Mouse (Mus musculus): ENCODE measurements around the gene Syngr1. TPM values are rescaled to one million over a fixed set of nuclear protein-coding genes. Genes with fewer than 3 reads are reported as not detected.
A peak's percentile ranks its signal among the peaks of the same experiment; 100 is the strongest.

Gene Syngr1
- total RNA-seq, 2 experiments from 2014 or later = 534 to 540 TPM

GRCm38 (mm10) chr15:80157197-80157943, 66.2 kb downstream of the Syngr1 start:
- DNase-seq (ENCODE audit: low spot score in 2 of 2) = no peak
- intact Hi-C loops (cut with DNase I) = no loop called here

- intact Hi-C loops (cut with DNase I) = no loop called here
- DNase-seq (ENCODE audit: low spot score in 2 of 2) = no peak
Measured at GRCm38 (mm10) chr15:80158001-80158706, 67.0 kb downstream of the Syngr1 start.

DNA sequence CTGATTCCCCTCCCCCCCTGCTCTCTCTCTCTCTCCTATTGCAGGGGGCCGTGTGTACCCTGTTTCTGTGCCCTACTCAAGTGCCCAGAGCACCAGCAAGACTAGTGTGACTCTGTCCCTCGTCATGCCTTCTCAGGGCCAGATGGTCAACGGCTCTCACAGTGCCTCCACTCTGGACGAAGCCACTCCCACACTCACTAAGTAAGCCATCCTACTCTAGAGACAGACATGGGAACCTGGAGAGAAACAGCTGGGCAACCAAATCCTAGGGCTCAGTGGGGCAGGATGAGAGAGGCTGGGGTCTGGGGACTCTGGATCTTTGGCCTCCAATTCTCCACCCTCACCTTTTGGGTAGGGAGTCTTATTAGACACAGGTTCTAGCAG, 67.6 kb downstream of the Syngr1 start:
- intact Hi-C loops (cut with DNase I) = no loop called here

GRCm38 (mm10) chr15:80159286-80159901, 68.3 kb downstream of the Syngr1 start:
- no peak for DNase-seq (ENCODE audit: low spot score in 2 of 2)
- intact Hi-C loops (cut with DNase I) = no loop called here

More for the DNA sequence above, 67.6 kb downstream of the Syngr1 start:
- DNase-seq (ENCODE audit: low spot score in 2 of 2) = no peak

DNA sequence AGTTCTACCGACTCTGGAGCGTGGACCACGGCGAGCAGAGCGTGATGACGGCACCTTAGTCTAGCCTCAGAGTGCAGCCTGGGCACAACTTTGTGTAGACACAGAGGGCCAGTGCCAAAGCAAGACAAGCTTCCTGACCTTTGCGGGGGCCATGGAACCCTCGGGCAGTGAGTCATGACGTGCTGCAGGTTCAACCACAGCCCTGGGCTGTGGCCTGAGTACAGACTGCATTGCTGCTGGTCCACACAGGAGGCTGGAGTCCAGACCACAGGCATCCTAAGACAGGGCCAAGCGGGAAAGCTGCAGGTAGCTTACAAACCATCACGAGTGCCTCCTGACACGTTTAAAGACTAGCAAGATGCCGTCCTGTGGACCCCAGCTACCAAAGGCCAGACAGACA, 69.1 kb downstream of the Syngr1 start:
- no peak for DNase-seq (ENCODE audit: low spot score in 2 of 2)
- intact Hi-C loops (cut with DNase I) = no loop called here

DNA sequence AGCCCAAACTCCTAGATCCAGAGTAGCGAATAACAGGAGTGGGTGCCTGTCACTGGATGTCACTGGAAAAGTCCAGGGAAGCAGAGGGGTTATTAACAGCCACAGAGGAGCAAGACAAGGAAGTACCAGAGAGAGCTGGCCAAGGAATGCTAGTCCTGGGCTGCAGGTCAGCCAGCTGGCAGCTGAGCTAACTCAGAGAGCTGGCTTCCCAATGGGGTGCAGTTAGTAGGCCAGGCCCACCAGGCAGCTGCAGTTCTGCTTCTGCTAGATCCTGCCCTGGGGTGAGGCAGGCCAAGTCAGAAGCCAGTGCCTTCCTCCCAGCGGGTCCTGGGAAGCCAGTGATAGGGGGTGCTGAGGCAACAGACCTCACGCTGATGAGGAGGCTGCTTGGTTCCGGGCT, 69.6 kb downstream of the Syngr1 start:
- DNase-seq (ENCODE audit: low spot score in 2 of 2) = no peak
- intact Hi-C loops (cut with DNase I) = no loop called here

- intact Hi-C loops (cut with DNase I) = no loop called here
- DNase-seq (ENCODE audit: low spot score in 2 of 2) = no peak
Measured at GRCm38 (mm10) chr15:80161199-80161598, 70.1 kb downstream of the Syngr1 start.

DNA sequence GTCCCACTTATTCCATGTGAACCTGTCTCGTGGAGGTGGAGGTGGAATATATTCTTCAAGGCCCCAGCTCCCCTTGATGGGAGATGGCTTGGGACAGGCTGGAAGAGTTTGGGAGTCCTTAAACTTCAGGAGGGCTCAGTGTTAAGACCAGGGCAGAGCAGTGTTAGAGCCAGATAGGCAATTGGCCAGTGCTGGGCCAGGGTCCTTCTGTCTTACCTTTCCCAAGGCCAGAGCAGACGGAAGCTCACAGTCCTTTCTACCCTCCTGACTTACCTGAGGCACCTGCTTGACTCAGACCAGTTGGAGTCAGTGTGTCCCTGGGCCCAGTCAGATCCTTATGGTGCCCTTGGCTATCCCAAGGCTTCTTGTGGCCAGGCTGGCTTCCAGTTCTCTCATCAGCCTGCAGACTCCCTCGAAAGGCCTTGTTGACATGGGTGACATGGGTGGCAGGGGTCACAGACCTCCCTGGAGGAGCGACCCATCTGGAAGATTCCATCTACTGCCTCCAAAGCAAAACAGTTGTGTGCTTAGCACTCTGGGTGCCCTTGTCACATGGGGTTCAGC, 71.3 kb downstream of the Syngr1 start:
- DNase-seq (ENCODE audit: low spot score in 2 of 2) = no peak
- intact Hi-C loops (cut with DNase I) = no loop called here

DNA sequence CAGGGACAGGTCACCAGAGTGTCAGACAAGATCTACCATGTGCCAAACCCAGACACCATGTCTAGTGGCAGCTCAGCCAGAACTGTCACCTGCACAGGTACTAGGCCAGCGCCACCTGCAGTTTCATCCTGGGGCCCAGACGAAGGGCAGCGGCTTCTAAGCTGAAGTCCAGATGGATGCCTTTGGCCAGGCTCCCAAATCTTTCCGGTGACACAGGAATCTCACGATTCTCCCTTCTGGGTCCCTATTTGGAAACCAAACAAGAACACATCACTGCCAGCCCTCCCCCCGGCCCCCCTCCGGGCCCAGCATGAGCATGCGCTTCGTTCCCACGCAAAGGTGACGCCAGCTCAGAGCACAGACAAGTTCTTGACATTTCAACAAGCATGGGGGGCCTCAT, 72.1 kb downstream of the Syngr1 start:
- DNase-seq (ENCODE audit: low spot score in 2 of 2) = peak; percentile 63 to 89
- intact Hi-C loops (cut with DNase I) = no loop called here

DNA sequence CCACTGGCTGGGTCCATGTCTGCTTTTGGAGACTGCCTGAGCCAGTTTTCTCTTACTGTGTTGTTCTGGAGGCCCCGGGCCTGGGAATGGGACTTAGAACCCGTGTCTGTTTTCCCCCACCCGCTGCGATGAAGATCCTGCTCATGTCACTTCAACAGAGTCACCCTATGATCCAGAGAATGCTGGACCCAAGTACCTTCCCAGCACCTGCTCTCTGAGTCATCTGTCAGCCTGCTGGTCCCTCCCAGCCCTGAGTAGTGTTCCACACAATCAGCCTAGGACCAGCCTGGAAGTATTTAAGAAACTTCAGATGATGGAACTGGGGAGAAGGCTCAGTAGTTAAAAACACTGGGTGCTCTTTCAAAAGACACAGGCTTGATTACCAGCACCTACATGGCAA, 72.6 kb downstream of the Syngr1 start:
- intact Hi-C loops (cut with DNase I) = no loop called here
- no peak for DNase-seq (ENCODE audit: low spot score in 2 of 2)

DNA sequence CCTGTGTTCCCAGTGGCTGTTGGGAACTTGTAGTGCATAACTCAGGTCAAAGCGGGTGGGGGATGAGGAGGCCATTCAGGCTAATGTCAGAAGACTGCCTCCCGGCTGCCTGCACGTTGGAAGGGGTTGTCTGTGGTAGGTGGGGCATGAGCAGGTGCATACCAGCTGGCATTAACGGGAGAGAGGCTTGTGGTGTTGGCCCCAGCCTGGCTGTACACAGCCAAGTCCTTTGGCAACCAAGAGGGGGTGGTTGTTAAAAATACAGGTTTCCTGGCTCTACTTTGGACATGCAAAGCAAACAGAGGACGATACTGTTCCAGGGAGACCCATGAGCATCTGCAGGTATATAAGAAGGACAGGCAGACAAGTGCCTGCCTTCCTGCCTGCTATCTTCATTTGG, 74.3 kb downstream of the Syngr1 start:
- intact Hi-C loops (cut with DNase I) = no loop called here
- no peak for DNase-seq (ENCODE audit: low spot score in 2 of 2)

Small RNA genes lying within 50 kb of the gene (microRNA-seq; reads per million reads assigned to microRNA genes)
- gene Snord43 = 44.6 to 110 reads per million in 2 experiments

Other genes starting within 250 kb of the Syngr1 start
- 1 to 10 TPM; 4.2 to 5.1 TPM for gene Apobec3, start 199.7 kb upstream of the Syngr1 start, total RNA-seq (2021)
- gene Cbx7, start 120.2 kb upstream of the Syngr1 start, total RNA-seq (2021) = 10 to 100 TPM in 1 of 2 experiments, 1 to 10 TPM in 1; 9.9 to 11.9 TPM
- gene Pdgfb, start 76.4 kb upstream of the Syngr1 start, total RNA-seq (2021) = 10 to 100 TPM; 41.9 to 42.8 TPM
- gene Rpl3, start 534 bp downstream of the Syngr1 start, total RNA-seq (2021) = 100 to 1,000 TPM; 449 to 461 TPM
- gene Tab1, start 41.8 kb downstream of the Syngr1 start, total RNA-seq (2021) = 10 to 100 TPM; 26.2 to 27.8 TPM
- gene Mgat3, start 82.4 kb downstream of the Syngr1 start, total RNA-seq (2021) = 100 to 1,000 TPM; 109 to 110 TPM
- gene Mief1, start 142.7 kb downstream of the Syngr1 start, total RNA-seq (2021) = 10 to 100 TPM; 30.7 to 31.4 TPM
- gene AC140267.1, start 144.5 kb downstream of the Syngr1 start, total RNA-seq (2021) = 10 to 100 TPM; 18.7 to 25.4 TPM
- gene Atf4, start 163.8 kb downstream of the Syngr1 start, total RNA-seq (2021) = 10 to 100 TPM; 93.4 TPM
- 10 to 100 TPM; 41.9 to 42.6 TPM for gene Rps19bp1, start 173.0 kb downstream of the Syngr1 start, total RNA-seq (2021)
- 100 to 1,000 TPM in 1 of 2 experiments, 10 to 100 TPM in 1; 85.0 to 100 TPM for gene Cacna1i, start 195.9 kb downstream of the Syngr1 start, total RNA-seq (2021)

All from left cerebral cortex, postnatal 14 days (tissue).